Mouse (Mus musculus) myocyte (in vitro differentiated cells): Measurements from ENCODE around the gene Snx33. TPM values are rescaled to one million over a fixed set of nuclear protein-coding genes. Genes with fewer than 3 reads are reported as not detected.
A peak's percentile ranks its signal among the peaks of the same experiment; 100 is the strongest.

Experiments used
- H3K27me3 ChIP-seq: one replicate; pipeline ENCODE4 v1.6.1; 2011; ENCODE audit not compliant: control insufficient read depth, insufficient read depth, insufficient read length
- H3K36me3 ChIP-seq: one replicate; pipeline ENCODE4 v1.6.1; 2011; ENCODE audit not compliant: control insufficient read depth, insufficient read depth
- H3K4me2 ChIP-seq: one replicate; pipeline ENCODE4 v1.6.1; 2011; ENCODE audit warnings: low read depth, control low read depth
- H3K4me3 ChIP-seq: one replicate; pipeline ENCODE4 v1.5.1; 2011; ENCODE audit warnings: mild to moderate bottlenecking, control low read depth, moderate library complexity
- H3K79me2 ChIP-seq: one replicate; pipeline ENCODE4 v1.6.1; 2011; ENCODE audit not compliant: control insufficient read depth, insufficient read depth
- H3ac ChIP-seq: one replicate; pipeline ENCODE4 v1.6.1; 2011; ENCODE audit not compliant: control insufficient read depth, insufficient read length
- CEBPB ChIP-seq: IDR thresholded peaks from 2 replicates; pipeline ENCODE4 v1.6.1; 2011; ENCODE audit warnings: mild to moderate bottlenecking, moderate library complexity; ENCODE audit not compliant: poor library complexity, insufficient read depth, severe bottlenecking
- E2F4 ChIP-seq: IDR thresholded peaks from one replicate; pipeline ENCODE4 v1.6.1; 2011; ENCODE audit warnings: mild to moderate bottlenecking, control low read depth, moderate library complexity; ENCODE audit not compliant: insufficient read depth
- MAX ChIP-seq: IDR thresholded peaks from one replicate; pipeline ENCODE4 v1.6.1; 2011; ENCODE audit warnings: low read depth, mild to moderate bottlenecking, control low read depth
- MYOD1 ChIP-seq, 3 experiments: IDR thresholded peaks; one replicate each; pipeline ENCODE4 v1.6.1; 2011; ENCODE audit warnings: control low read depth in 2 of 3, low read depth in 2 of 3, mild to moderate bottlenecking in 2 of 3, moderate library complexity in 1 of 3; ENCODE audit not compliant: insufficient read length in 2 of 3, control insufficient read depth in 1 of 3
- MYOG ChIP-seq, 3 experiments: IDR thresholded peaks; one replicate each; pipeline ENCODE4 v1.6.1; 2011; ENCODE audit warnings: control low read depth in 2 of 3, low read depth in 2 of 3, mild to moderate bottlenecking in 2 of 3; ENCODE audit not compliant: insufficient read length in 2 of 3, control insufficient read depth in 1 of 3, insufficient read depth in 1 of 3
- POLR2A ChIP-seq: IDR thresholded peaks from one replicate; pipeline ENCODE4 v1.6.1; 2011; ENCODE audit warnings: low read depth, mild to moderate bottlenecking, control low read depth, moderate library complexity; ENCODE audit not compliant: insufficient read length
- POLR2AphosphoS2 ChIP-seq: IDR thresholded peaks from one replicate; pipeline ENCODE4 v1.6.1; 2011; ENCODE audit warnings: low read depth, control low read depth; ENCODE audit not compliant: insufficient read length
- REST ChIP-seq: IDR thresholded peaks from one replicate; pipeline ENCODE4 v1.6.1; 2011; ENCODE audit warnings: mild to moderate bottlenecking, control low read depth, moderate library complexity; ENCODE audit not compliant: insufficient read depth, insufficient read length
- SRF ChIP-seq: IDR thresholded peaks from one replicate; pipeline ENCODE4 v1.6.1; 2011; ENCODE audit warnings: low read depth; ENCODE audit not compliant: control insufficient read depth, insufficient read length
- TCF12 ChIP-seq: IDR thresholded peaks from one replicate; pipeline ENCODE4 v1.6.1; 2011; ENCODE audit warnings: mild to moderate bottlenecking, control low read depth; ENCODE audit not compliant: poor library complexity, insufficient read depth, severe bottlenecking
- TCF3 ChIP-seq: IDR thresholded peaks from one replicate; pipeline ENCODE4 v1.6.1; 2011; ENCODE audit warnings: low read depth, control low read depth; ENCODE audit not compliant: insufficient read length
- USF1 ChIP-seq: IDR thresholded peaks from one replicate; pipeline ENCODE4 v1.6.1; 2011; ENCODE audit warnings: low read depth, mild to moderate bottlenecking, control low read depth, moderate library complexity
- polyA plus RNA-seq: library from polyadenylated mRNA; unstranded; fragments of >200 nt; fragmentation: generic; extraction: Trizol; gene quantifications from one replicate; pipeline ENCODE4 v1.2.1, GENCODE M21; 2012; ENCODE audit warnings: missing spikeins

Snx33 gene
- polyA plus RNA-seq, 1 experiment, result 9.4 TPM

DNA sequence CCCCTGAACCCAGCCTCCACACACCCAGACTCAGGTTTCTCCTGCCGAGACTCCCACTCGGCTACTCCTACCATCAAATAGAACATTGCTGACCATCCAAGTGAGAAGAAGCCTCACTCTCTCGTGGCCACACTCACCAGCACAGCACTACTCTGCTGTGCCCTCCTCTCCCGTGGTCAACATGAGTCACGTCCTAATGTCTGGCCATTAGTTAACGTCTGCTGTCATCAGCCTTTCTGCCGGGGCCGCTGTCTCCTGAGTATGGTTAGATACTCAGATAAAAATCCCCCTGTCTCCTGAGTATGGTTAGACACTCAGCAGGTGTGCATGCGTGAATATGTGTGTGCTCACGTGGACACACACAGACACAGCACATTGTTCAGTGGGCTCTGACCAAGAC lies 57.4 kb downstream of the Snx33 start:
- no peak overlapping the region for H3K4me3 ChIP-seq
- H3K27me3 ChIP-seq, result no peaks in the 10 kb centered on the region
- TF ChIP-seq POLR2A (peak; percentile 58), TCF12 (no peak), MAX (no peak), MYOD1 (IDR thresholded peaks at IDR 0.05; ENCODE audit: control insufficient read depth in 1 of 3, insufficient read length in 2 of 3, low read depth in 2 of 3) (peak in 1 of 3 experiments; percentile 62), SRF (no peak), E2F4 (no peak), TCF3 (no peak), POLR2AphosphoS2 (peak; percentile 56), REST (no peak), MYOG (IDR thresholded peaks at IDR 0.05; ENCODE audit: control insufficient read depth in 1 of 3, insufficient read depth in 1 of 3, insufficient read length in 2 of 3, low read depth in 2 of 3) (peak in 1 of 3 experiments; percentile 44), USF1 (no peak), CEBPB (0 out of 2 replicates have a peak, but pooled peaks have one; percentile 42)
- H3ac ChIP-seq, result no peak overlapping the region
- H3K79me2 ChIP-seq, result peaks cover 62% of the 10 kb centered on the region
- peak overlapping the region; percentile 76 for H3K4me2 ChIP-seq
- peaks cover 5% of the 10 kb centered on the region for H3K36me3 ChIP-seq

DNA sequence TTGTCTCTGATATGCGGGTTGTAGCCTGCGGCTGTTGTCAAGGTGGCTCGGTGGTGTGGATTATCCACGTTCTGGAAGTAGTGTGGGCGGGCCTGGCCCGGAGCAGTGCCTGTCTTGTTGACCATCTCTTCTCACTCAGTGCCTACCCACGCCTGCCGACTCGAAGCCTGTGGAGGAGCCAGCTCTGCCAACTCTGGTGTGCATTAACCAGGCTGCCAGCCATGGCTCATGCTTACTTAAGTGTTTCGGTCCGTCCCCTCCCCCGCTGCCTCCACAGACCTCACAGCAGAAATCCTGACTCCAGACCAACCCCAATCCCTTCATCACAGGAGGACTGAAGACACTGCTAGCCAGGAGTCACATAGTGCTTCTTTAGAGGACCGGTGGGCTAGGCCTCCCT lies 58.6 kb downstream of the Snx33 start:
- no peak for TF ChIP-seq SRF
- TF ChIP-seq POLR2AphosphoS2, result peak; percentile 35
- no peak overlapping the region for H3ac ChIP-seq
- no peak overlapping the region for H3K4me3 ChIP-seq
- no peaks in the 10 kb centered on the region for H3K27me3 ChIP-seq
- H3K79me2 ChIP-seq, result peaks cover 58% of the 10 kb centered on the region
- no peaks in the 10 kb centered on the region for H3K36me3 ChIP-seq
- H3K4me2 ChIP-seq, result peak overlapping the region; percentile 76

DNA sequence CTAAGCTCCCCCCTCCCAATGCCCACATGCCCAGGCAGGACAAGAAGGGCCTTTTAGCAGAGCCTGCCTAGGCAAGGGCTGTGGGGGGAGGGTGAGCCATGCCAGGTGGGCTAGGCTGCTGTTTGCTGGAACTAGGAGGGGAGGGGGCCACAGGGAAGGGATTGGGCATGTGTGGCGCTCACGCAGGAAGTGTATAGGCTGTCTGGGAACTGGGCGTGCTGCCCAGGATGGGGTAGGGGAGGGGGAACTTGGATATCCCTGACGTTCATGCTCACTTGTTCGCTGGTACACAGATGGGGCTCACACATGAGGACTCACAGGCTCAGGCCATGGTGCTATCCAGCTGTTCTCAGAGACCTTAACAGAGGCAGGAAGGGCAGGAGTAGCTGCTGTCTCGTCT lies 59.9 kb downstream of the Snx33 start:
- H3K79me2 ChIP-seq, result peaks cover 50% of the 10 kb centered on the region
- peak overlapping the region; percentile 86 for H3K4me3 ChIP-seq
- H3K4me2 ChIP-seq, result peak overlapping the region; percentile 73
- no peaks in the 10 kb centered on the region for H3K27me3 ChIP-seq
- H3K36me3 ChIP-seq, result no peaks in the 10 kb centered on the region
- TF ChIP-seq POLR2A (peak; percentile 25), TCF12 (no peak), MAX (no peak), MYOD1 (IDR thresholded peaks at IDR 0.05; ENCODE audit: control insufficient read depth in 1 of 3, insufficient read length in 2 of 3, low read depth in 2 of 3) (peak in 1 of 3 experiments; percentile 25), SRF (no peak), MYOG (IDR thresholded peaks at IDR 0.05; ENCODE audit: control insufficient read depth in 1 of 3, insufficient read depth in 1 of 3, insufficient read length in 2 of 3, low read depth in 2 of 3) (no peak), E2F4 (no peak), POLR2AphosphoS2 (peak; percentile 36), TCF3 (no peak)
- H3ac ChIP-seq, result no peak overlapping the region

Other genes with a start within 250 kb of the Snx33 start
- gene Lingo1, start 131.9 kb downstream of the Snx33 start, polyA plus RNA-seq, result 1.2 TPM
- 0.85 TPM for gene Odf3l1, start 63.7 kb downstream of the Snx33 start, polyA plus RNA-seq
- 58.3 TPM for gene Cspg4, start 63.3 kb downstream of the Snx33 start, polyA plus RNA-seq
- 142 TPM for gene Imp3, start 9.1 kb upstream of the Snx33 start, polyA plus RNA-seq
- 12.8 TPM for gene Snupn, start 22.5 kb upstream of the Snx33 start, polyA plus RNA-seq
- gene Ptpn9, start 66.6 kb upstream of the Snx33 start, polyA plus RNA-seq, result 16.1 TPM
- gene Sin3a, start 143.7 kb upstream of the Snx33 start, polyA plus RNA-seq, result 13.3 TPM
- 55.4 TPM for gene Man2c1, start 202.3 kb upstream of the Snx33 start, polyA plus RNA-seq
- 12.7 TPM for gene Neil1, start 219.9 kb upstream of the Snx33 start, polyA plus RNA-seq
- 57.3 TPM for gene Commd4, start 230.0 kb upstream of the Snx33 start, polyA plus RNA-seq